ENCODE assay signal across 15 mouse cellular contexts in the genomic region with DNA sequence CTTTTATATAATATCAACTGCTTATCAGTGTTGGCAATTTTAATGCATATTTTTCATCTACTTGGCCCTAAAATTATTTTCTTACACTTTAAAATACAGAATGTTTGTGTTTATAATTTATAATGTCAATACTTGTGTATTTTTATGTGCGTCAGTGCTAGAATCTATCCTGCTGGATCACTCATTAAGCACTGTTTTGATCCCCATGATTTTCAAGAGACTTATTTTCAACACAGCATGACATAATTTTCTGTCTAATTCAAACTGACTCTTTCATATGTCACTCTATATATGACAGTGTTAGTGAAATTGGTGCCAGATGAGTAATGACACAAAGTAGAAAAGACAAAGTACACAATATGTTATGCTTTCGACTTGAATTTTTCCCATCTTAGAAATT.
"Had no signal": no experiment of that assay in that cellular context is flagged by ENCODE, and none has a peak within 500 bp of the region (broad histone marks: within the 10 kb centered on the region; RNA-seq: fewer than 3 reads in every experiment).

No protein-coding gene starts in this region.

- H3K27me3 ChIP-seq: midbrain, embryonic 12.5 days; neural tube, embryonic 12.5 days; stomach, embryonic 15.5 days had no signal

- H3K4me3 ChIP-seq: midbrain, embryonic 10.5 days; midbrain, embryonic 12.5 days; neural tube, embryonic 12.5 days; stomach, embryonic 15.5 days had no signal

- H3K4me1 ChIP-seq: midbrain, embryonic 10.5 days; midbrain, embryonic 12.5 days; neural tube, embryonic 12.5 days; stomach, embryonic 15.5 days had no signal

- ATAC-seq: midbrain, embryonic 16.5 days had no signal

- H3K4me2 ChIP-seq: lung, embryonic 14.5 days; midbrain, embryonic 12.5 days; neural tube, embryonic 12.5 days; stomach, embryonic 15.5 days had no signal

- DNase-seq: lung, adult 18-20 months; lung, embryonic 14.5 days; lung, postnatal 10 days; lung, postnatal 4 days; midbrain, embryonic 14.5 days; right cerebral cortex, postnatal 14 days; thymus, adult 2 months; thymus, postnatal 25 days; thymus, postnatal 4 days had no signal

- H3K36me3 ChIP-seq: midbrain, embryonic 10.5 days; midbrain, embryonic 12.5 days; neural tube, embryonic 12.5 days; stomach, embryonic 15.5 days had no signal

- H3K9ac ChIP-seq: lung, embryonic 14.5 days; midbrain, embryonic 12.5 days; neural tube, embryonic 12.5 days; stomach, embryonic 15.5 days had no signal

- H3K9me3 ChIP-seq: midbrain, embryonic 10.5 days; midbrain, embryonic 12.5 days; neural tube, embryonic 12.5 days; stomach, embryonic 15.5 days had no signal

- H3K27ac ChIP-seq: midbrain, embryonic 10.5 days; midbrain, embryonic 12.5 days; neural tube, embryonic 12.5 days; stomach, embryonic 15.5 days; stomach, postnatal 0 days had no signal
